Mouse (Mus musculus) cerebellum, adult 18-20 months (tissue): ENCODE results near the gene Tmem204.

Source experiments
- DNase-seq, 2 experiments: peaks; one replicate each; pipeline ENCODE4 v3.0.0; 2021

Gene Tmem204

GRCm38 (mm10) chr17:25013606-25014501, 69.5 kb downstream of the Tmem204 start:
- peak; percentile 8 to 25 for DNase-seq
